13 mouse cellular contexts compared by ENCODE assay signal in genomic region chr5:32378546-32378945, GRCm38 (mm10).
DNase-seq lines count a peak whose midpoint lies in the region; ATAC-seq lines count a peak whose summit lies in the region.
"Had no signal": no experiment of that assay in that cellular context is flagged by ENCODE, and none has a peak within 500 bp of the region (broad histone marks: within the 10 kb centered on the region; RNA-seq: fewer than 3 reads in every experiment).

No protein-coding gene starts in this region.

- H3K9ac ChIP-seq in hindbrain, embryonic 14.5 days: no peak overlapping the region
- H3K9ac ChIP-seq: embryonic facial prominence, embryonic 12.5 days; lung, embryonic 14.5 days had no signal

- H3K4me3 ChIP-seq in hindbrain, embryonic 14.5 days (replicated peaks; ENCODE audit: low read length): no peak overlapping the region
- H3K4me3 ChIP-seq: embryonic facial prominence, embryonic 12.5 days had no signal

- no peaks in the 10 kb centered on the region for H3K36me3 ChIP-seq in hindbrain, embryonic 14.5 days (replicated peaks; ENCODE audit: control insufficient read depth, insufficient read depth)
- H3K36me3 ChIP-seq: embryonic facial prominence, embryonic 12.5 days had no signal

- 57% methylated on average over 3 of the region's 3 CpGs for WGBS in hindbrain, embryonic 14.5 days

- H3K4me2 ChIP-seq in hindbrain, embryonic 14.5 days (replicated peaks): no peak overlapping the region
- H3K4me2 ChIP-seq: embryonic facial prominence, embryonic 12.5 days; heart, embryonic 11.5 days; lung, embryonic 14.5 days had no signal

- H3K4me1 ChIP-seq in hindbrain, embryonic 14.5 days (replicated peaks; ENCODE audit: control insufficient read depth, insufficient read depth, low read length): no peaks in the 10 kb centered on the region
- H3K4me1 ChIP-seq: embryonic facial prominence, embryonic 12.5 days had no signal

- no peaks in the 10 kb centered on the region for H3K9me3 ChIP-seq in hindbrain, embryonic 14.5 days (ENCODE audit: control insufficient read depth, low read length)
- H3K9me3 ChIP-seq: embryonic facial prominence, embryonic 12.5 days had no signal

- DNase-seq in adrenal gland, adult 8-10 months: peak; percentile 25
- DNase-seq in adrenal gland, postnatal 25 days: no peak
- peak; percentile 63 for DNase-seq in A20 (ENCODE audit: low read depth, low spot score)
- DNase-seq in spleen, postnatal 4 days (ENCODE audit: low spot score in 2 of 2): peak; percentile 35 to 70
- DNase-seq in hindbrain, embryonic 14.5 days (ENCODE audit: low spot score): no peak
- DNase-seq in layer of hippocampus, postnatal 14 days (ENCODE audit: low spot score in 2 of 2): no peak
- DNase-seq in Muller cell, postnatal 12 days (ENCODE audit: inconsistent ontology term): no peak
- DNase-seq: cerebellum, adult 9-10 months; lung, embryonic 14.5 days had no signal

- H3K27ac ChIP-seq in hindbrain, embryonic 14.5 days: no peak overlapping the region
- H3K27ac ChIP-seq: embryonic facial prominence, embryonic 12.5 days; hindbrain, postnatal 0 days had no signal

- H3K27me3 ChIP-seq in hindbrain, embryonic 14.5 days (ENCODE audit: control insufficient read depth, insufficient read depth, low read length): no peaks in the 10 kb centered on the region
- H3K27me3 ChIP-seq: embryonic facial prominence, embryonic 12.5 days had no signal

- peak; percentile 69 for ATAC-seq in granulocyte monocyte progenitor cell, adult 5-6 weeks (replicated peaks; ENCODE audit: poor library complexity, severe bottlenecking)
- no peak for ATAC-seq in hindbrain, embryonic 14.5 days (ENCODE audit: low FRiP score)
- ATAC-seq: hindbrain, postnatal 0 days had no signal

Comparison
In these comparisons a context has a peak if more than half of its experiments do, and no peak if none do; other contexts are left out.
1. DNase-seq: peak in adrenal gland, adult 8-10 months (single experiment), A20 (single experiment) and spleen, postnatal 4 days (2 of 2); none in adrenal gland, postnatal 25 days (single experiment), hindbrain, embryonic 14.5 days (single experiment), layer of hippocampus, postnatal 14 days (0 of 2) and Muller cell, postnatal 12 days (single experiment).